Mouse (Mus musculus): ENCODE measurements around the gene Tlr12. TPM values are rescaled to one million over a fixed set of nuclear protein-coding genes. Genes with fewer than 3 reads are reported as not detected.

The Tlr12 gene
- total RNA-seq (2023): 1 to 10 TPM in 1 of 2 experiments, under 1 TPM in 1; 0.95 to 1.7 TPM

GRCm38 (mm10) chr4:128618246-128618911 is at the start of gene Tlr12:
Tlr12 (minus strand) TSS chr4:128618619.

GRCm38 (mm10) chr4:128654505-128655381 is 36.3 kb upstream of the Tlr12 start, which contains the start of gene Phc2:
Phc2 (plus strand) TSS chr4:128654702.

GRCm38 (mm10) chr4:128609925-128610402 is 8.5 kb downstream of the Tlr12 start, which contains the start of gene Zscan20:
Zscan20 (minus strand) TSS chr4:128610098.

Other genes starting within 250 kb of the Tlr12 start
- gene Zscan20, start 8.5 kb downstream of the Tlr12 start, total RNA-seq (2023): 10 to 100 TPM; 26.5 to 29.8 TPM
- 100 to 1,000 TPM; 117 to 137 TPM for gene Phc2, start 36.1 kb upstream of the Tlr12 start, total RNA-seq (2023)
- 1 to 10 TPM; 3.9 to 4.9 TPM for gene A3galt2, start 136.7 kb upstream of the Tlr12 start, total RNA-seq (2023)
- gene Zfp362, start 187.4 kb upstream of the Tlr12 start, total RNA-seq (2023): 10 to 100 TPM; 45.7 to 50.3 TPM

All from B cell, adult 67 days (primary cell).